Mouse (Mus musculus): Measurements from ENCODE around the gene Mmp7. TPM values are rescaled to one million over a fixed set of nuclear protein-coding genes. Genes with fewer than 3 reads are reported as not detected.

Mmp7 gene
- polyA plus RNA-seq, 1 experiment from 2014 or later = not detected

Other genes with a start within 250 kb of the Mmp7 start
- not detected in 2 replicates for gene Mmp3, start 246.3 kb upstream of the Mmp7 start, polyA plus RNA-seq (2015; fragmentation: Nextera tagmentation; extraction: Ambion mirVana)
- not detected in 2 replicates for gene Mmp10, start 189.7 kb upstream of the Mmp7 start, polyA plus RNA-seq (2015; fragmentation: Nextera tagmentation; extraction: Ambion mirVana)
- not detected in 2 replicates for gene Mmp8, start 133.6 kb upstream of the Mmp7 start, polyA plus RNA-seq (2015; fragmentation: Nextera tagmentation; extraction: Ambion mirVana)
- gene Mmp27, start 120.7 kb upstream of the Mmp7 start, polyA plus RNA-seq (2015; fragmentation: Nextera tagmentation; extraction: Ambion mirVana) = not detected in 2 replicates
- gene Mmp20, start 63.9 kb upstream of the Mmp7 start, polyA plus RNA-seq (2015; fragmentation: Nextera tagmentation; extraction: Ambion mirVana) = not detected in 2 replicates
- gene Tmem123, start 72.0 kb downstream of the Mmp7 start, polyA plus RNA-seq (2015; fragmentation: Nextera tagmentation; extraction: Ambion mirVana) = 48.9 and 51.9 TPM in 2 replicates
- gene Birc2, start 145.0 kb downstream of the Mmp7 start, polyA plus RNA-seq (2015; fragmentation: Nextera tagmentation; extraction: Ambion mirVana) = 49.1 and 52.9 TPM in 2 replicates
- 0.82 and 0.94 TPM in 2 replicates for gene Birc3, start 181.1 kb downstream of the Mmp7 start, polyA plus RNA-seq (2015; fragmentation: Nextera tagmentation; extraction: Ambion mirVana)

Measured in forebrain, embryonic 13.5 days (tissue).